17 mouse cellular contexts compared by ENCODE assay signal in the genomic region with DNA sequence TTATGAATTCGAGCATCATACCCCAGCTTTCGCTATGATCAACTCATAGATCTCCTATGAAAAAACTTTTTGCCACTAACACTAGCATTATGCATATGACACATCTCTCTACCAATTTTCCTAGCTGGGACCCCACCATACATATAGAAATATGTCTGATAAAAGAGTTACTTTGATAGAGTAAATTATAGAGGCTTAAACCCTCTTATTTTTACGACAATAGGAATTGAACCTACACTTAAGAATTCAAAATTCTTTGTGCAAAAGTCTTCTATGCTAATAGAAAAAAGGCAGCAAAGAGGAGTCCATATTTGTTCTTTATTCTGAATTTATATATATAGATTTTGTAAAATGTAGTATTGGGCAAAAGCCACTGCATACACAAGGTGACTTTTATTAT.
"Had no signal": no experiment of that assay in that cellular context is flagged by ENCODE, and none has a peak within 500 bp of the region (broad histone marks: within the 10 kb centered on the region; RNA-seq: fewer than 3 reads in every experiment).

No protein-coding gene starts in this region.

- H3K27ac ChIP-seq: kidney, embryonic 15.5 days; left cerebral cortex, adult 2 months; limb, embryonic 10.5 days; liver, embryonic 13.5 days; lung, embryonic 15.5 days; macrophage; midbrain, embryonic 10.5 days; neural tube, embryonic 12.5 days had no signal

- H3K36me3 ChIP-seq: kidney, embryonic 15.5 days; limb, embryonic 10.5 days; liver, embryonic 13.5 days; lung, embryonic 15.5 days; midbrain, embryonic 10.5 days; neural tube, embryonic 12.5 days had no signal

- ATAC-seq: liver, postnatal 0 days had no signal

- H3K9ac ChIP-seq: kidney, embryonic 15.5 days; liver, embryonic 13.5 days; liver, postnatal 0 days; lung, embryonic 15.5 days; neural tube, embryonic 12.5 days had no signal

- DNase-seq: kidney, postnatal 14 days; liver, embryonic 13.5 days; liver, postnatal 0 days; lung, postnatal 14 days; midbrain, embryonic 14.5 days; retina, postnatal 1 day; right cerebral cortex, postnatal 4 days; spleen, adult 18-20 months; thymus, adult 18-20 months; thymus, postnatal 14 days had no signal

- H3K4me1 ChIP-seq: kidney, embryonic 15.5 days; limb, embryonic 10.5 days; liver, embryonic 13.5 days; lung, embryonic 15.5 days; neural tube, embryonic 12.5 days had no signal

- H3K9me3 ChIP-seq: kidney, embryonic 15.5 days; limb, embryonic 10.5 days; liver, embryonic 13.5 days; lung, embryonic 15.5 days; midbrain, embryonic 10.5 days; neural tube, embryonic 12.5 days had no signal

- H3K4me3 ChIP-seq: kidney, embryonic 15.5 days; left cerebral cortex, adult 2 months; limb, embryonic 10.5 days; liver, embryonic 13.5 days; lung, embryonic 15.5 days; midbrain, embryonic 10.5 days; neural tube, embryonic 12.5 days had no signal

- H3K27me3 ChIP-seq: kidney, embryonic 15.5 days; liver, embryonic 13.5 days; lung, embryonic 15.5 days; neural tube, embryonic 12.5 days had no signal

- H3K4me2 ChIP-seq: kidney, embryonic 15.5 days; liver, embryonic 13.5 days; lung, embryonic 15.5 days; neural tube, embryonic 12.5 days had no signal
